Mouse (Mus musculus): ENCODE results near the gene Rgs9bp.
"Not testable (repeated sequence)": the region's sequence is repeated elsewhere in the genome, so short reads cannot be mapped to it uniquely, and the experiment has no call there.

Rgs9bp gene

GRCm38 (mm10) chr7:35583476-35584025 lies 1.8 kb downstream of the Rgs9bp start:
- DNase-seq, result no peak

- DNase-seq, result no peak
Measured at GRCm38 (mm10) chr7:35582719-35583118, 2.7 kb downstream of the Rgs9bp start.

DNA sequence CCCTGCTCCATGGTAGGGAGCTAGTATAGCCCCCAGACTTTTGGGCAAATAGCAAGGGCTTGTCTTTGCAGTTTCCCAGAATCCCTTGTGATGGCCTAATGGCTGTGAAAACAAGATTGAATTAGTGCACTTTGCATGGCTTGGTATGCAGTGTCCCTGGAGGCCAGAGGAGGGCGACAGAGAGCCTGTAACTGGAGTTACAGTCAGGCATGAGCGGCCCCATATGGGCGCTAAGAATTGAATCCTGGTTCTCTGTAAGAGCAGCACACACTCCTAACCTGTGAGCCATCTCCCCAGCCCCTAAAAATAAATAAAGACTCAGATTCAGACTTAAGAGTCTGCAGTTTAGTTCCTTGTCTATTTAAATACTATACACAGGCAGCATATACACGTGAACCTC lies 5.5 kb downstream of the Rgs9bp start:
- DNase-seq, result no peak

DNA sequence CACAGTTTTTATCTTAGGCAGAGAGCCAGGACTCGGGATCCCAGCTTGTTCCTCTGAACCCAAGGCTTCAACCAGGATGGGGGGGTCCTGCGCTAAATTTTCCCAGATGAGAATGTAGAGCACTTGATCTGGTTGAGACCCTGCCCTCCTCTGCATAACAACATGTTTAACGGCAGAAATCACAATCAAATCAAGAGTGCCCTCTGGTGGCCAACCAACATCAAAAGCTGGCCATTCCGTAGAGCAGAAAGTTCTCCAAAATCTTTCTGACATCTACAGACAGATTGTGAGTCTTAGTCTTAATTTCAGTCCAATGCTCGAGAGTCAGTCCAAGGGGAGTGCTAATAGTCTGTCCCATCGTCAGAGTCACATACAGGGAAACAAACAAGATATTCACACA lies 14.5 kb downstream of the Rgs9bp start:
- DNase-seq, result not testable (repeated sequence)

DNA sequence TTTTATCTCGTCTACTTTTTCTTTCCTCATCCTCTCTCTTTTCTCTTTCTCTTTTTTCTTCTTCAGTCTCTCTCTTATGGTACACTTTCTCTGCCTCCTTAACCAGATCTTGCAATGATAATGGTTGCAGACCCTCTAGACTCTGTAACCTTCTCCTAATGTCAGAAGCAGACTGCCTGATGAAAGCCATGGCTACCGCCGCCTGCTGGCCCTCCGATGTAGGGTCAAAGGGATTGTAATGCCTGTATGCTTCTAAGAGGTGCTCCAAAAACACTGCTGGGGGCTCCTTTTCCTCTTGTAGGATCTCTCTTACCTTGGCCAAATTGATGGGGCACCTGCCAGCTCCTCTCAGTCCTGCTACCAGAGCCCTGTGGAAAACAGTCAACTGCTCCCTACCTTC lies 15.7 kb downstream of the Rgs9bp start:
- not testable (repeated sequence) for DNase-seq

GRCm38 (mm10) chr7:35565965-35566364 lies 19.4 kb downstream of the Rgs9bp start:
- not testable (repeated sequence) for DNase-seq

DNA sequence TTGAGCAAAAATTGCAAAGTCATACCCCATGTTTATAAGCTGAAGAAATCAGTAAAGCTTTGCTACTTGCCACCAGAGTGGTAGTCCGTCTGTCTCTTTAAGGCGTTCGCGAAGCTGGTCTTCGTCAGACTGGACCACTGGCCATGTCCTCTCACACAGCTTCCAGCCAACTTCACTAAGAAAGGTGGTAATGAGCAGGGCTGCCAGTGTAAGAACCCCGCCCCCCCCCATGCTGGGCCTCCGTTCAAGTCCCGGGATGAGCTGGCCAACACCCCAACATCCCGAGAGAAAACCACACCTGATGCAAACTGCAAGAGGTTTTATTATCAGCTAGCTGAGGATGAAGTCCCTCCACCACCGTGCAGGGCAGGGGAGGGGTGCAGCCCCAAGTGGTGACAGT lies 20.5 kb downstream of the Rgs9bp start:
- not testable (repeated sequence) for DNase-seq

DNA sequence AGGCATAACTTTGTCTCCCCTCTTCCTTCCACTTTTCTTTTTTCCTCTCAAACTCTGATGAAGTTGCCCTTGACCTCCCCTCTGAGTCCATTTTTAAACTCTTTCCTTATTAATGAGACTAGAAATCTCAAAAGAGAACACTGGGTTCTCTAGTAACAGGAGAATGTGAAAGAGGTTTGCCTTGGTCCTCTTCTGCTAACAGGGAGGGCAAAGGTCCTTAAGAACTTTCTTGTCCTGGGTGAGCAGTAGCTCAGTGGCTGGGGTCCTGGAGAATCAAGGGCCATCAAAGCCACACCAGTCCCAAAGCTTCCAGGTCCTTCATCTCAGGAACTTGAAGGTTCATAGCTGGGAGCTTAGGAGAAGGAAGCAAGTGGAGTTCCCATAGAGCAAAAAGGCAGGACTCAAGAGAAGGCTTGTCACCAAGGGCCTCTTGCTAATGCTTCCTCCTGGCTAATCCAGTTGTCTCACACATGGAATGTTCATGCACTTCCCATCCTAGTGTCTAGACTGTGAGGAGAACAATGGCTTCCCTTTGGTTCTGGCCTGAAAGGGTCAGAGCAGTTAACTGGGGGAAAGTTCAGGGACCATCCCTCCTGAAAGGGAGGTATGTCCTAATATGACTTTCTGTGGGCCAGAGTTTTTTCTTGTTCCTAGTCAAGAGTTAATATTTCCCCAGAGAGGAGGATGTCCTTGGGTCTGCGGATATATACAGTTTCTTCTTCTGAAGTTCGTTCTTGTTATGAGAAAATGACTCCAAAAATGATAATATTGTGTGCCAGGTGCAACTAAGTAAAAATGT lies 21.1 kb downstream of the Rgs9bp start:
- DNase-seq, result no peak

DNA sequence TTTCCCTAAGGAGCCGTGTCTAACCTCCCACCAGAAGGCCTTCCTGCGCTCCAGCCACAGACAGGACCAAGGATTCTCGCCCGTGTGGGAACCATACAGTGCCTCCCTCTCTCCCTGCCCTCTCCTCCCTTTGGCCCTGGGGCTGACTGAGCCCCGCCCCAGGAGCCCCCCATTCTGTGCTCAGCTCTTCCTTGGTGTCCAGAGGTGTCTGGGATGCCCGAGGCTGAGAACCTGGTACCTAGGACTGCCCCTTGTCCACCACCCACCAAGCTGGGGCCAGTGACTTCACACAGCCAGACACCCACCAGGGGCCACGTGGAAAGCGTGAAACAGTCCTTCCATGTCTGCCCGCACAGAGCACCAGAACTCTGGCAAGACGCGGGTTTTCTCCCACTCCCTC lies 22.3 kb downstream of the Rgs9bp start:
- DNase-seq, result no peak

- DNase-seq, result no peak
Measured at GRCm38 (mm10) chr7:35559838-35560237, 25.5 kb downstream of the Rgs9bp start.

- no peak for DNase-seq
Measured at GRCm38 (mm10) chr7:35558681-35559080, 26.7 kb downstream of the Rgs9bp start.

DNA sequence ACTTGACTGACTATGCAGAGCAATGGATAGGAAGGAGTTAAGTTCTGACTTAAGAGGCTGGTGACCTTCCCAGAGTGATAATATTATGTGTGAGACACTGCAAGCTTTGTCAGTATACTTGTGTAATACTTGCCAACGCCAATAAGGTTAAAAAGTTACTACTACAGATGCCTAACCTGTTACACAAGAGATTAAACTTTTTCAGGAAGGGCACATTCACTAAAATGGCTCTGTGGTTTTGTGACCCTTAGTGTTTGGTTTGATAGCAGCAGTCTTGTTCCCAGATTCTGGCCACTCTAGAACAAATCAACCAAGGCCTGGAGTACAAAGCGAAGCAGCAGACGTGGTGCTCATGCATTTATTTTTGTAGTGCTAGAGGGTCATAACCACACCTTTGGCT lies 27.8 kb downstream of the Rgs9bp start:
- no peak for DNase-seq

DNA sequence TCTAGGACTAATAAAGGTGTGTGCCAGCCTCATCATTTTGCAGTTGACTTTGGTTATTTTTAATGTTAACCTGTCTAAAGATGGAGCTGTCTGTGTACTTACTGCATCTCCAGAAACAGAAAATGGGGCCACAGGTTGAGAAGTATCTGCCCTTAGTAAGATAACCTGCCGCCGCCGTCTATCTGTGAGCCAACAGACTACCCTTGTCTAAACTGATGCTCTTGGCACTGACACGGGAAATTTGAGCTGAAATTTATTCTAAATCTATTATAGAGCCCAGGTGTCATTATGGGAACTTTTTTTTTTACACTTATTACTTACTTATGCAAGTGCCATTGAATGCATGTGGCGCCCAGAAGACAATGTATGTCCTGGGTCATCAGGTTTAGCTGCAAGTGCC lies 28.5 kb downstream of the Rgs9bp start:
- no peak for DNase-seq

DNA sequence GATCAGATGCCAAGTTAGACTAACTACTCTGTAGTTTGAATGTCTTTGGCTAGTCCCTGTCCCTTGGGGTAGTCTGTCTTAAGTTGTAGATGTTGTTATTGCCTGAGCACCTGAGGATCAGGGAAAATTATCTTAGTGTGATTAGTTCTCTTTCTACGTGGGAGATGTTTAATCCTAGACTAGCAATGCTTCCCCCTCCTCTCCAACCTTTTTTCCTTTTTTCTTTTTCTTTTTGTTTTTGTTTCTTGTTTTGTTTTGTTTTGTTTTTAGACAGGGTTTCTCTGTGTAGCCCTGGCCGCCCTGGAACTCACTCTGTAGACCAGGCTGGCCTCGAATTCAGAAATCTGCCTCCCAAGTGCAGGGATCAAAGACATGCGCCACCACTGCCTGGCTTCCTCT lies 29.2 kb downstream of the Rgs9bp start, which contains the start of gene Nudt19:
Gene Nudt19, minus strand, starts transcription at position 100 of the 399 bp plus-strand sequence.
- no peak for DNase-seq

GRCm38 (mm10) chr7:35555224-35556204 lies 29.9 kb downstream of the Rgs9bp start:
- peak; percentile 83 for DNase-seq

DNA sequence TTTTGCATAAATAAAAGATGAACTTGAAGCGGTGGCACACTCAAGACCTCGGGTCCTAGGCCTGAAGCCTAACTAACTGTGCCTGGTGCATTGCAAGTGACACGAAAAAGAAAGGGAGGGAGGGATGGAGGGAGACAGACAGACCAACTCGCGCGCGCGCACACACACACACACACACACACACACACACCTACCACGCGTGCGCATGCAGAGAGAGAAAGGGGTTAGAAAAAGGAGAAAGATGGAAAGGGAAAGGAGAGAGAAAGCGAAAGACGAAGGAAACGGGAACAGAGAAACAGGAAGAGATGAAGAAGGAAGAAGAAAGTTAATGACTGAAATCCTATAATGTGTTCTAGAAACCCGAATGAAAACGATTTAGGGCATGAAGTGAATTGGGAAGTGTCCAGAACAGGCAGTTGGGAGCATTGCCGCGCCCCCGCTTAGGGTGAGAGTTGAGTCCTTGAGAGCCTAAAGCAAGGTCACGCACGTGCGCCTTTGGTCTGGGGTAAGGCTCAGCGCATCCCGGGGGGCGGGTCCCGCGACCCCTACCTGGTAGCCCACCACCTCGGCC lies 30.7 kb downstream of the Rgs9bp start:
- DNase-seq, result peak; percentile 47

DNA sequence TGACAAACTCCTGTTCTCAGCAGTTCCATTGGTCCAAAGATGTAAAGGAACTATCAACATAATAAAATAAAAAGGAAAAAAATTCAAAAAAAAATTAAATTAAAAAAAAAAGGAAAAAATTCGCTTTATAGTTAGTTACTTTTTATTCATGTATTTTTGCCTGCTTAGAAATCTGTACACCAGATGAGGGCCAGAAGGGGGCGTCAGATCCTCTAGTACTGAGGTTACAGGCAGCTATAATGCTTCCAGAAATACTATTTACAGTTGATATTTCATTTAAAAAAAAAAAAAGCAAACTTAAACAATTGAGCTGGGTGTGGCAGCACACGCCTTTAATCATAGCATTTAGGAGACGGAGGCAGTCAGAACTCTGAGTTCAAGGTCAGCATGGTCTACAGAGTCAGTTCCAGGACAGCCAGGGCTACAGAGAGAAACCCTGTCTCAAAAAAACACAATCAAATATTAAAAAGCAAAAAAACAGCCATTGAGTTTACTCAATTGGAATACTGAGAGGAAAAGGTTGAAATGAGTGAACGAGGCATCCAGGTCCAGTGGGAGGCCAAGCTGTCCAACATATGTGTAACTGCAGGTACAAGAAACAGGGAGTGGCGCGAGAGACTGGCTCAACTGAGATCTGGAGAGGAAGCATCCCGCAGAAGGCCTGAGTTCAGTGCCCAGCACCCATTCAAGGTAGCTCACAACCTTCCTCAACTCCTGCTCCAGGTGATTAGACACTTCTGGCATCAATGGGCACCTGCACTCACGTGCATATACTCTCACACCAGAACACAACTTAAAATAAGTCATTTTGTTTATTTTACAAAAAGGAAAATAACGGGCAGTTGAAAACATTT lies 31.4 kb downstream of the Rgs9bp start:
- peak; percentile 22 for DNase-seq

- DNase-seq, result peak; percentile 46
Measured at GRCm38 (mm10) chr7:35545881-35546280, 39.5 kb downstream of the Rgs9bp start.

GRCm38 (mm10) chr7:35537562-35537961 lies 47.8 kb downstream of the Rgs9bp start, which contains the start of gene Tdrd12:
Tdrd12 (minus strand) TSS chr7:35537745.
- DNase-seq, result no peak

GRCm38 (mm10) chr7:35535750-35536512 lies 49.5 kb downstream of the Rgs9bp start:
- no peak for DNase-seq

DNA sequence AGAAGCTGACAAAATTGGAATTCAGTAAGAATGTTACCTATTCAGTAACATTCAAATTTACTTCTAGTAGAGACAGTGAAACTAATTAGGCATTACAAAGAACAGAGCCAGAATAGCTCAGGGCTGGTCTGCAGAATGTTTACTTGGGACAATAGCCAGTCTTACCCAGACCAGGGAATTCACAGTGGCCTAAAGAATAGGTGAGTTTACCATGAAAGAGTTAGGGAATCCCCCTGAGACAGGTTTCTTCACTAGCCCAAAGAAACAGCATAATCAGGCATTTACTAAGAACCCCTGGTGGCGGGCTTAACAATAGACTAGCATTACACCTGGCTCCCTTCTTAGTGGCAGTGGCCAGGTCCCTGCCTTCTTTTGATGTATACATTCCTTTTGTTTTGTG lies 54.8 kb downstream of the Rgs9bp start:
- DNase-seq, result not testable (repeated sequence)

Data from cerebellum, adult 8-10 months (tissue).